Mouse (Mus musculus) urinary bladder, adult 2 months (tissue): ENCODE results near the gene Khsrp. TPM values are rescaled to one million over a fixed set of nuclear protein-coding genes. Genes with fewer than 3 reads are reported as not detected.
"Not testable (repeated sequence)": the region's sequence is repeated elsewhere in the genome, so short reads cannot be mapped to it uniquely, and the experiment has no call there.

Experiments
- DNase-seq: peaks from one replicate; pipeline ENCODE4 v3.0.0; 2022; ENCODE audit warnings: low spot score
- polyA plus RNA-seq: library from polyadenylated mRNA; depleted of rRNA; stranded (reverse); fragments of >200 nt; gene quantifications from 2 replicates; pipeline ENCODE4 v1.2.3, GENCODE M21; 2012; rRNA removed

The Khsrp gene
- 54.9 and 60.3 TPM in 2 replicates for polyA plus RNA-seq

DNA sequence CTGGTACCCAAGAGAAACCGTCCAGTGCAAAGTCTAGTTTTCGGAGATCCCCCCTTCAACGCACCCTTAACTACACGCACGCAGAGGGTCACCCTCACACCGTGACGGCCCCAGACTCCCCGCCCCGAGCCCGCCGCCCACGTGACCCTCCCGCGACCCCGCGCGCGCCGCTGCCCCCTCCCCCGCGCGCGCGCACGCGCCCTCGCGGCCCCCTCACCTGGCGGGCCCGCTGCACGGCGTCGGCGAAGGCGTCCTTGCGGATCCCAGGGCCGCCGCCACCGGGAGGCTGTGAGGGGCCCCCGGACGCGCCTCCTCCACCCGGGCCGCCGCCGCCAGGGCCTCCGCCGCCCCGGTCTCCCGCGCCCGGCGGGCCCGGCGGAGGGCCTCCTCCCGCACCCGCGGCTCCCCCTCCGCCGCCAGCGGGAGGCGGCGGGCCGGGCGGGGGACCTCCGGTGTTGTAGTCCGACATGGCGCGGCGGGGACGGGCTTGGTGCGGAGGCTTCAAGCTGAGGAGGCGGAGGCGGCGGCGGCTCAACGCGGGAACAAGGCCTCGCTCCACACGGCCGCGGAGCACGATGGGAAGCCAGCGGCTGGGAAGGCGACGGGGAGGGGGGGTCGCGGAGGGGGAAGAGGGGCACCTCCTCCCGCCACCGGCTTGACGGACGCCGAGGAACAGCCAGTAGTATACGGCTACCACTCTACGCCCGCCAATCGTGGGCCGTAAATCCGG lies at the start of gene Khsrp:
Gene Khsrp (minus strand): TSS at position 592 of the 730 bp plus-strand sequence.
- DNase-seq = peak; percentile 90

GRCm38 (mm10) chr17:57079919-57080318 lies 48.6 kb upstream of the Khsrp start:
- no peak for DNase-seq

DNA sequence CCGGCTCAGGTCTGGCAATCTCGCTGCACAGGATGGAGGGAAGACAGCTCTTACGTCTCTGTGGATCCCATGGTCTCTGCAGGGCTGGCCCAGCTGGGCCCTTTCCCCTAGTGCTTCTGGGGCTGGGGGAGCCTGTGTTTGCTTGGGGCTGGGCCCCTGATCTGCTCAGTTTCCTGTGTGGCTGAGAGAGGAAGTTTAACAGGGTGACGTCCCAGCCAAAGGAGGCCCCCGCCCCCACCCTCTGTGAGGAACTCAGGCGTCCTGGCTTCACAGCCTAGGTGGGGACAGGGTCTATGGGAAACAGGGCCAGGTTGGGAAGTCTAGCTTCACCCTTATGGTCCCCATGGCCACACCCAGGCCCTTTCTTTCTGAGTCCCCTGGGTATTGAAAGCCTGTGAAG lies 47.0 kb upstream of the Khsrp start, which contains the start of gene Dennd1c:
Gene Dennd1c (minus strand): TSS at position 179 of the 400 bp plus-strand sequence.
- DNase-seq = no peak

DNA sequence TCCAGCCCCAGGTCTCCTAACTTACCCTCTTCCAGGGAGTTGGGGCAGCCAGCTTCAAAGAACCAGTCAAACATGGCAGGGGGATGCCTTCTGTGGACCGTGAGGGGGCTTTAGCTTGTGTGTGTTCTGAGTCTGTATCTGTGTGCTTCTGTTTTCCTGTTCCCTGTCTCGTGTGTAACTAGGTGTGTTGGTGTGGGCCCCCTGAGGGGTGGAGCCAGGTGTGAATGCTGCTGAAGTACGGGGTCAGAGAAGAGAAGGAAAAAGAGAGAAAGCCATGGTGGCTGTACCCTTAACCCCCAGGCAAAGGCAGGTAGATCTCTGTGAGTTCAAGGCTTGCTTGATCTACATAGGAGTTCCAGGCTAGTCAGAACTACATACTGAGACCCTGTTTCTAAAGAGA lies 45.6 kb upstream of the Khsrp start:
- no peak for DNase-seq

GRCm38 (mm10) chr17:57070699-57071098 lies 39.4 kb upstream of the Khsrp start:
- no peak for DNase-seq

DNA sequence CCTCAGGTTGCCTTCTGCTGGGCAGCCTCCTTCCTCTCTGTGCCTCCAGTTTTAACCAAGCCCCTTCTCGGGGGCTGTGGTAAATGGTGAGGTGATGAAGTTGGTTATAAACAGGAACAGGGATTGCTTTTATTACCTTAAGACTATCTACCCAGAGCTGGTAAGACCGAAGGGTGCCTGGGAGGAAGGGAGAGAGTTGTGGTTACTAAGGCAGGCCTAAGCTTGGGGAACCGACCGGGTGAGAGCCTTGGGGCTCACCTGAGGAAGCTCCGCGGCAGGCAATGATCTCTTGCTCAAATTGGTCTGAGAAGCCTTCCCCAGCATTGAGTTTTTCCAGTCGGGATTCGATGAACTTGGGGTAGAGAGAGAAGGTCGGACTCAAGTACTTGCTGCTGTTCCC lies 39.0 kb upstream of the Khsrp start:
- no peak for DNase-seq

GRCm38 (mm10) chr17:57066908-57067307 lies 35.6 kb upstream of the Khsrp start:
- no peak for DNase-seq

DNA sequence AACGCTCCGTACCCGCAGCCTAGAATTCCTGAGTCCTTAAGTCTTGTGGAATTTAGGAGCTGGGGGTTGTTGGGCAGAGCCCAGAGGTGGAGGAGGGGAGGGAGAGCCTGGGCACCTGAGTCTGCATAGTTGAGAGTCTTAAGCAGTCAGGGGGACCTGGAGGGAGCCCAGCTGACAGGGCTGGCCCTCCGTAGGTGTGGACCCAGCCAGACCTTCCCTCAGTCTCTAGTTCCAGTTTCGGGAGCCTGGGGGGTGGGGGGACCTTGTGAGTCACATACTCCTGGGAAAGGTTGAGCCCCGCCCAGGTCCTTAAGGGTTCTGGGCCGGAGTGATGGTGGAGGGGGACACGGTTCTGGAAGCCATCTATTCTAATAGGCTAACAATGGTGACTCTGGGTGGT lies 31.7 kb upstream of the Khsrp start:
- no peak for DNase-seq

- DNase-seq = no peak
Observed at GRCm38 (mm10) chr17:57062548-57062947, 31.2 kb upstream of the Khsrp start.

GRCm38 (mm10) chr17:57062011-57062521 lies 30.7 kb upstream of the Khsrp start:
- peak; percentile 48 for DNase-seq

DNA sequence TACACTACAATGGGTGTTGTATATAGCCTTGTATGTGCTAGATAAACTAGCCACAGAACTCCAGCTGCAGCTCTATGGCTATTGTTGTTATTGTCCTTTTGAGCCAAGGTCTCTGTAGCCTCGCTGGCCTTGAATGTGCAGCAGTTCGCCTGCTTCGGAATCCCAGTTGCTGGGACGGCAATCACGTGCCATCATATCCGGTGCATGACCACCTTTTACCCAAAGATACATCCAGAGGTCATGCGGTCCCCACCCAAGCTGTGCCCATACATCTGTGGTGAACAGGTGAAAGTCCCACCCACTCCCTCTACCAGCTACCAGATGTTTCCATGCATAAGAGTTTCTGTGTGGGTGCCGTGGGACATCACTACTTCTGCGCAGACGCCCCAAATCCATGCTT lies 29.7 kb upstream of the Khsrp start:
- DNase-seq = no peak

DNA sequence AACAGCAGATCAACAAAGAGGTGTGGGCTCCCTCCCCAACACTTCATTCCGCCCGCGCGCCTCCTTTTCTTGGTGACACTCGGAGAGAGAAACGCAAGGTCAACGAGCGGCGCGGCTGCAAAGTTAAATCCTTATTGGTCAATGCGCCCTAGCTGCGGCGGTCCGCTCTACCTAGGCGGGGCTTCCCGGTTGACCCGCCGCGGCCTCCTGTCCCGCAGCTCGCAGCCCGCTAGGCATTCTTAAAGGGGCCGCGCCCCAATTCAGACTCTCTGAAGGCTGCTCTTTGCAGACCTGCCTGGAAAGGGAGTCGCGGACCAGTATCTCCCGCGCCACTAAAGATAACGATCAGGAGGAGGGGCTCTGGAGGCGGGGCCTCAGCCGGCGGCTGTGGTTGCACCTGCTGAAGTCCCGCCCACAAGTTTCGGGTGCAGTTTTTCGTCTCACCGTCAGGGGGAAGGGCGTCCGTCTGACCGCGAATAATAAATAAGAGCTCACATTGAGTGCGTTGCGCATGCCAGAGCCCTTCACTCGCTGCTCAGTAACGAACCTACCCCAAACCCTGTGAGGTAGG lies 29.0 kb upstream of the Khsrp start:
- peak; percentile 89 for DNase-seq

DNA sequence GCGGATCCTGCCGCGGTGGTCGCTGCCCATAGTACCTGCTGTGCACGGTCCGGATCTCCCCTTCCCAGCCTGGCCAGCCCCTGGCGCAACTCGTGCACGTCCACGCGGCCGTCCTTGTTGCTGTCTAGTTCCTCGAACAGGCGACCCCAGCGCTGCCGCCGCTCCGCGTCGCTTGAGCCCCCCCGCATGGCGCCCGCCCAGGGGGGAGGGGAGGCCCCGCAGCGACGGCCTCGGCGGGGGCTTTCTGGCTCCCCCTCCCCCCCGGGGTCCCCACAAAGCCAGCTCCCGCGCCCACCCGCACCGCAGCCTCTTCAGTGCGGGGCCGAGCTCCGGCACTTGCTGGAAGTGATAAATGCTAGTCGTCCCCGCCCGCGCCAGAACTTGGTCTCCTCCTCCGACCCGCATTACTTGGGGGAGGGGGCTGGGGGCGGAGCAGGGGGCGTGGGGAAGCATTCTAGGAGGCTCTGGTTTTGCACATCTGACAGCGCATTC lies 28.2 kb upstream of the Khsrp start, which contains the start of gene Slc25a23:
Gene Slc25a23 (minus strand): TSS at position 378 of the 492 bp plus-strand sequence.
- peak; percentile 48 for DNase-seq

DNA sequence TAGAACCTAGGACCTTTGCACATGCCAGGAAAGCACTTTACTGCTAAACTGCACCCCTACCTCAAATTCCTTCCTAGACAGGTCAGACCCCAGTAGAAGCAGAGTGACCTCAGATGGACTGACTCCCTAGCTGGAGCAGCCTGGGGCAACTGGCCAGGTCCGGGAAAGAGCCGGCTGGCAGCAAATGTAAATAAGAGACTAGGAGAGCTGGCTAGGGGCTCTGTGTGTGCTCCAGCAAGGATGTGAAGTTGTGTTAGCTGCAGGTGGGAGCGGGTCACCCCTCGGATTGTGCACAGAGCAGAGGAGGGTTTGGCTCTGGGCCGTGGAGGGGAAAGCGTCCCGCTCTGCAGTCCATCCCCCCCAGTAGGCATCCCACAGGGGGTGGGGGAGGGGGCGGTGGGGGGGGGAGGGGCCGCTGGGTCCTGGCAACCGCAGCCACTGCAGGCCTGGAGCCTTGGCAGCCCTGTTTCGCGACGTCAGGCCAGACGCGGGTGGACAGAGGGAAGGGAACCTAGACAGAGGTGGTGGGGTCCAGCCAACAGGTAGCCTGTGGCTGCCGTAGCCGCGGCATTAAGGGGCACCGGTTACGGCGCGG lies 27.7 kb upstream of the Khsrp start, which contains the start of gene Crb3:
Gene Crb3 (plus strand): TSS at position 215 of the 595 bp plus-strand sequence.
- no peak for DNase-seq

DNA sequence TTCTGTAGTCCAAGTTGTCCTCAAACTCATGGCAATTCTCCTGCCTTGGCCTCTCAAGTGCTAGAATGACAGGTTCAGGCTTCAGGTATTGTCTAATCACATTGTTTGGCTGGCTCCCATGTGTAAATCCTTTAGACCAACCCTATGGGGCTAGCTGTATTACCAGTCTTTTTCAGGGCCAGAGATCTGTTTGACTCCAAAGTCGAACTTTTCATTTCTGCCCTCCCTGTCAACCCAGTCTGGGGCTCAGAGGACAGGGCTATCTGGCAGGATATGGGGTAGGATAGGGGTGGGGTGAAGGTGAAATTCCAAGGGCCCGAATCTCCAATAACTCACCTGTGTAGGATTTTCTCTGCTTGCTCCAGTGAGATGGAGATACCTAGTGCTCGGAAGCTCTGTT lies 24.9 kb upstream of the Khsrp start:
- DNase-seq = no peak

GRCm38 (mm10) chr17:57051679-57052078 lies 20.4 kb upstream of the Khsrp start:
- DNase-seq = not testable (repeated sequence)

- DNase-seq = no peak
Observed at GRCm38 (mm10) chr17:57048816-57049215, 17.5 kb upstream of the Khsrp start.

DNA sequence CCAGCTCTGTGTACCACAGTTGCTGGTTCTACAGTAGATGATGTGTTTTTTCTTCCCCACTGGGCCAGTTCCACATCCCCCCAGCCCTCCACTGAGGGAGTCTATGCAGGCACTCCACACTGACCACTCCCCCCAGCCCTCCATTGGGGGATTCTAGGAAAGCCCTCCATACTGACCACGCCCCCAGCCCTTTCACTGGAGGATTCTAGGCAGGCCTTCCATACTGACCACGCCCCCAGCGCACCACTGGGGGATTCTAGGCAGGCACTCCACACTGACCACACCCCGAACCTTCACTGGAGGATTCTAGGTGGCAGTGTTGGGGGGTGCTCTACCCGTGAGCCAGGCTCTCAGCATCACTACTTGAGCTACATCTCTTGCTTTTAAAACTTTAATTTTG lies 16.1 kb upstream of the Khsrp start:
- DNase-seq = no peak

DNA sequence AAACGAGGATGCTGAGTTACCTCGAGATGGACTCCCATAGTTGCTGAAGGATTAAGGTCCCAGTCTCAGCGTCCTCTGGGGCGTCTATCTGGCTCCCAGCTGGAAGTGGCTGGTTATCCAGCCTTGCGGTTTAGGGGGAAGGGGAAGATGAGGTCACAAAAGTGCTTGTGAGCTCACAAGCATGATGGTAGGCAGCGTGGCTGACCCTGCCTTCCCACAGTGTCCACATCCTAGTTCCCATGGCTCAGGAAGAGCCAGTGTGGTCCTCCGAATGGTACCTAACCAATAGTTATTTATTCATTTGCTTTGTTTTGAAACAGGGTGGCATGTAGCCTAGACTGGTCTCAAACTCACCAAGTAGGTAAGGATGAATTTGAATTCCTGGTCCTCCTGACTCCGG lies 10.2 kb upstream of the Khsrp start, which contains the start of gene Slc25a41:
Gene Slc25a41 (minus strand): TSS at position 101 of the 400 bp plus-strand sequence.
- no peak for DNase-seq

DNA sequence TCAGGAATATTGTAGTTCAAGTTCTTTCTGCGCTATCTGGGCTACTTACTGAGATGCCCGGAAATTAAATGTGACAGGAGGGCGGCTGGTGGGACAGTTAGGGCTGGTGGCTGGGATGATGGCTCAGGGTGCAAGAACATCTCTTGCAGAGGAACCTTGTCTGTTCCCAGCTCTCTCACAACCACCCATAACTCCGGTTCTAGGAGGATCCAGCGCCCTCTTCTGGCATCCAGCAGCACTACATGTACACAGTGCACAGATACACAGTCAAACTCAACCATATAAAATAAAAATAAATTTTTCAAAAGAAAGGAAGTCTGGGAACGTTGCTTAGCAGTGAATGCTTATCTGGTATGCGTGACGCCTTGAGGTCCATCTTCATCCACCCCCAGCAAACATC lies 7.7 kb upstream of the Khsrp start:
- DNase-seq = no peak

- DNase-seq = no peak
Observed at GRCm38 (mm10) chr17:57032854-57033253, 1.5 kb upstream of the Khsrp start.

- peak; percentile 79 for DNase-seq
Observed at GRCm38 (mm10) chr17:57031661-57032420, 519 bp upstream of the Khsrp start.
